Mouse (Mus musculus) gonadal fat pad, adult 2 months (tissue): ENCODE measurements at regions not wholly inside any gene's neighbourhood (a gene's known extent, or its start where the extent isn't known, plus 50 kb on each side); places are given as distances from the start of the nearest gene placed in this dataset.
A peak's percentile ranks its signal among the peaks of the same experiment; 100 is the strongest.

Experiments
- DNase-seq: peaks from one replicate; pipeline ENCODE4 v3.0.0-alpha.2; 2012; ENCODE audit warnings: low read depth

GRCm38 (mm10) chr14:25123541-25124337 is 335.2 kb upstream of the Zmiz1 start:
- no peak for DNase-seq

GRCm38 (mm10) chr14:25126544-25126943 is 332.4 kb upstream of the Zmiz1 start:
- no peak for DNase-seq

- no peak for DNase-seq
These were observed 331.3 kb upstream of the Zmiz1 start for GRCm38 (mm10) chr14:25127544-25128159.

DNA sequence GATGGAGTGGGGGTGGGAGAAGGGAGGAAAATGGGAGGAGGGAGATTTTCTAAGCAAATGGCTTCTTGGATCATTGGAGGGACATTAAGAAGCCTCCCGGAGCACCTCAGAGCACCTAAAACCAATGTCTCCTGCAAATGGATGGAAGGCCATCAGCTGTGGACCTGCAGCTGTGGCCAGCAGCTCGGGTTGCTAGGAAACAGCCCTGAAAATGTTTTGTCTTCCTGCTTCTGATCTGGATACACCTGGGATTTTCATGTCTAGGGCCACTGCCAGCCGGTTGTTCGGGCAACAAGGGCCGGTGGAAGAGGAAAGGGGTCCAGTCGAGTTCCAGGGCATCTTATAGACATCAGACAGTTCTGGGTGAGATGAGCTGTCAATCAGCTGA is 330.8 kb upstream of the Zmiz1 start:
- DNase-seq: no peak

GRCm38 (mm10) chr14:25135371-25135770 is 323.6 kb upstream of the Zmiz1 start:
- DNase-seq: no peak

- no peak for DNase-seq
These were observed 321.7 kb upstream of the Zmiz1 start for GRCm38 (mm10) chr14:25137312-25137711.

- DNase-seq: peak; percentile 71
These were observed 320.5 kb upstream of the Zmiz1 start for GRCm38 (mm10) chr14:25138485-25138884.

- no peak for DNase-seq
These were observed 317.1 kb upstream of the Zmiz1 start for GRCm38 (mm10) chr14:25141933-25142332.

- no peak for DNase-seq
These were observed 315.9 kb upstream of the Zmiz1 start for GRCm38 (mm10) chr14:25143051-25143450.

DNA sequence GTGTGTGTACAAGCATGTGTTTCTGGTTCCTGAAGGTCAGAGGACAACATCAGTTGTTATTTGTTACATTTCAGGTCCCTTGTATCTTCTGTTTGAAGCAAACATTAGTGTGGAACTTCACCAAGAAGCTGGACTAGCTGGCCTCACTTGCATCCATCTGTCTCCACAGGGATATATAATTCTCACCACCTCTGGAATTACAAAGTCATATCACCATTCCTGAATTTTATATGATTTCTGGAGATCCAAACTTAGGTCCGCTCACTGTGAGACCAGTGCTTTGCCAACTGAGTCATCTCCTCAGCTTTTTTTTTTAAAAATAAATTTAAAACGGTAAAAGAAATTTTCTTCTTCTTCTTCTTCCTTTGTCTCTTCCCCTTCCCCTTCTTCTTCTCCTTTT is 311.3 kb upstream of the Zmiz1 start:
- DNase-seq: no peak

GRCm38 (mm10) chr14:25150968-25151367 is 308.0 kb upstream of the Zmiz1 start:
- no peak for DNase-seq

GRCm38 (mm10) chr14:25151485-25151884 is 307.5 kb upstream of the Zmiz1 start:
- DNase-seq: no peak

GRCm38 (mm10) chr14:25153573-25153972 is 305.4 kb upstream of the Zmiz1 start:
- no peak for DNase-seq

- no peak for DNase-seq
These were observed 304.8 kb upstream of the Zmiz1 start for GRCm38 (mm10) chr14:25154180-25154579.

DNA sequence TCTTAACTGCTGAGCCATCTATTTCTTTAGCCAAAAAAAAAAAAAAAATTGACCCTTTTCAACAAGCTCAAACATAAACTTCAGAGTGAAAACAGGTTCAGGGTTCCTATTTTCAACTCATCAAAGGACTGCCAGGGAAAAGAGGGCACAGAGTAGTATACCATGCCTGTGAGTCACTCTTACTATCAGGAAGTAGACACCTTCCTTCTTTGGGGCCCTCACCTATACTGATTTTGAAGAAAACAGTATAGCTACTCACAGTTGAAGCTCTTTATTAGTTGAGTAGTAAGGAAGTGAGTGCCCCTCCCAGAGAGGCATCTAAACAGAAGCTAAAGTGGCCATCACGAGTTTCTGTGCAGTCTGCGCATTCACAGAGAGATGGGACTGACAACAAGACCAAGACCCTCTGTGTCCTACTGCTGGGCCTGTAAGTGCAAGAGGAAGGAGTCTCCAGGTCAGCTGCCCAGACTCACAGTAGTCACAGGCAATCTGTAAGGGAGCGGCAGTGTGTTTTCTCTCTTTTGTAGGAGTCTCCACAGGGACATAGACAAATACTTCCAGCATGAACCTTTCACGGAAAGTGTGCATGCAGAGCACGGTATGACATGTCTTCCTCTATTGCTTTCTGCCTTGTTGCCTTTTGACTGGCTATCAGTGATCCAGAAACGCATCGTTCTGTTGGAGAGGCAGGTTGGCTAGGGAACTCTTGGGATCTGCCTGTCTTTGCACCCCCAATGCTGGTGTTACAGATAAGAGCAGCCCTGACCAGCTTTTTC is 303.8 kb upstream of the Zmiz1 start:
- no peak for DNase-seq

- DNase-seq: no peak
These were observed 302.8 kb upstream of the Zmiz1 start for GRCm38 (mm10) chr14:25156171-25156570.

- no peak for DNase-seq
These were observed 297.2 kb upstream of the Zmiz1 start for GRCm38 (mm10) chr14:25161684-25162321.

DNA sequence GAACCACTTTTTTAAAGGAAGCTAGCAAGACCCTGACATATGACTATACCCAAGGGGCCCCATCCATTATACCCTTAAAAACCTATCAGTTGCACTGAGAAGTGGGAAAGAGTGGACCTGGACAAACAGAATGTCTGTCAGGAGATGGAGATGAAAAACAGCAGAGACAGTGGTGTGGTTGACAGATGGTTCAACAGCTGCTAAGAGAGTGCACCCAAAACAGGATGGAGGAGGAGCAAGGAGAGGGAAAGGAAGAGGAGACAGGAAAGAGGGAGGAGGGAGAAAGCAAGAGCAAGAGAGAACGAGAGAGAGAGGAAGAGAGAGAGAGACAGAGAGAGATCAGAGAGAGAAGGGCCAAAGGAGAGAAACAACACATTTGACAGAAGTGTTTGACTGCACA is 292.8 kb upstream of the Zmiz1 start:
- no peak for DNase-seq

- DNase-seq: no peak
These were observed 291.4 kb upstream of the Zmiz1 start for GRCm38 (mm10) chr14:25167604-25168003.

DNA sequence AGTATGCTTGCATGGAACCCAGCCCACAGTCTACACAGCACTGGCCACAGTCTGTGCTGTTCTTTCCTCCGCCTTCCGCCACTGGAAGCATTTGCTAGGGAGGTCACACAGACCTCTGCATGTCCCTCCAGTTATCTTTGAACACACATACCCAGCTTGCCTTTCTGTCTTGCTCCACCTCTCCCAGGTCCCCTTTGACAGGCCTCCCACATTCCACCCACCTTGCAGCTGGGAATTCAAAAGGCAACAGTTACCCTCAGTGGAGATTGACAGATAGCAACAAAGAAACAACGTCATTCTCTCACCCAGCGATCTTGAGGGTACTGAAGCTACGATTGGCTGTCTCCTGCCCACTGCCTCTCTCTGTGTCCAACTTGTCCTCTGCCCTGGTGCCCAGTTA is 290.7 kb upstream of the Zmiz1 start:
- DNase-seq: no peak

- DNase-seq: no peak
These were observed 285.7 kb upstream of the Zmiz1 start for GRCm38 (mm10) chr14:25173281-25173680.

DNA sequence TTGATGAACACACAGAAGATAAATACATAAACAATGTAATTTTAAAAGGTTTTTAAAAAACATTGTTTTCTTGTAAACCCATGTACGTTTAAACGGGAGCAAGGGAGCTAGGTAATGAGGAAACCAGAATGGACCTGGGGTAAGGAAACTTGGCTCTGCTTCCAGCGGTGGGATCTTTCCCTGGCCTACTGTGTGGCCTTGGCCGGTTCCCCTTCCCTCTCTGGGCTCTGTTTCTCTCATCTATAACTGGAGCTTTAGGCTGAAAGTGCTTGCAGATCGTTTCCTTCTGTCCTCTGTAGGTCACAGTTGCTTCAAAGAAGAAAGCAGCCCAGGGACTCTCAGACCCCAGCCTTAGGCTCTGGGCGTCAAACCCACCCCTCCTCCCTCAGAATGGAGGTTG is 285.1 kb upstream of the Zmiz1 start:
- no peak for DNase-seq
